Mouse (Mus musculus) liver, adult 2 months (tissue): ENCODE data around the gene Pramel6. TPM values are rescaled to one million over a fixed set of nuclear protein-coding genes. Genes with fewer than 3 reads are reported as not detected.

Experiments used
- DNase-seq: peaks from one replicate; pipeline ENCODE4 v3.0.0-alpha.2; 2011; ENCODE audit warnings: low read depth, low spot score; ENCODE audit errors: extremely low read depth
- H3K27ac ChIP-seq: fragments of 200-500 bp; replicated peaks from 2 replicates; pipeline ENCODE4 v1.5.1; 2012; ENCODE audit warnings: low read depth, mild to moderate bottlenecking, control low read depth, inconsistent platforms, low read length; ENCODE audit not compliant: insufficient read depth
- H3K27me3 ChIP-seq: fragments of 200-500 bp; 2 replicates; pipeline ENCODE4 v1.6.1; 2012; ENCODE audit warnings: mild to moderate bottlenecking, moderate library complexity, low read length, inconsistent platforms; ENCODE audit not compliant: control insufficient read depth, insufficient read depth
- H3K36me3 ChIP-seq: fragments of 200-500 bp; 2 replicates; pipeline ENCODE4 v1.6.1; 2012; ENCODE audit warnings: low read length, inconsistent platforms; ENCODE audit not compliant: control insufficient read depth, insufficient read depth
- H3K4me1 ChIP-seq: fragments of 200-500 bp; 2 replicates; pipeline ENCODE4 v1.6.1; 2011; ENCODE audit warnings: low read length; ENCODE audit not compliant: control insufficient read depth, insufficient read depth
- H3K4me3 ChIP-seq: fragments of 200-500 bp; 2 replicates; pipeline ENCODE4 v1.5.1; 2011; ENCODE audit warnings: low read depth, mild to moderate bottlenecking, control low read depth, low read length, moderate library complexity; ENCODE audit not compliant: insufficient read depth
- H3K79me2 ChIP-seq: fragments of 200-500 bp; 2 replicates; pipeline ENCODE4 v1.6.1; 2012; ENCODE audit warnings: inconsistent platforms, mild to moderate bottlenecking, low read length, moderate library complexity; ENCODE audit not compliant: control insufficient read depth, insufficient read depth
- H3K9ac ChIP-seq: fragments of 200-500 bp; 2 replicates; pipeline ENCODE4 v1.6.1; 2012; ENCODE audit warnings: low read depth, mild to moderate bottlenecking, control low read depth, inconsistent platforms, low read length
- CTCF ChIP-seq: fragments of 200-500 bp; IDR thresholded peaks from 2 replicates; pipeline ENCODE4 v1.5.1; 2011; ENCODE audit warnings: low read depth, low read length, control low read depth
- POLR2A ChIP-seq: fragments of 200-500 bp; IDR thresholded peaks from 2 replicates; pipeline ENCODE4 v1.6.1; 2011; ENCODE audit warnings: low read length, control low read depth; ENCODE audit not compliant: insufficient read depth; ENCODE audit errors: extremely low read depth
- WGBS: fragments of 180-500 bp; shearing (Covaris S2); methylation state at CpG from one replicate; pipeline ENCODE4 v1.1.7; 2018; 5-methylcytosine and 5-hydroxymethylcytosine counted together
- polyA plus RNA-seq: library from polyadenylated mRNA; depleted of rRNA; stranded (reverse); fragments of >200 nt; gene quantifications from 2 replicates; pipeline ENCODE4 v1.2.3, GENCODE M21; 2012; rRNA removed
- total RNA-seq: library from RNA; depleted of rRNA; stranded (reverse); fragments of >200 nt; gene quantifications from 2 replicates; pipeline ENCODE4 v1.2.3, GENCODE M21; 2014; rRNA removed

The Pramel6 gene
- total and polyA plus RNA-seq, 2 experiments = not detected

GRCm38 (mm10) chr2:87534826-87535225 is 28.5 kb downstream of the Pramel6 start:
- Histone ChIP-seq H3K4me1 (no peaks in the 10 kb centered on the region), H3K27me3 (no peaks in the 10 kb centered on the region), H3K79me2 (no peaks in the 10 kb centered on the region), H3K4me3 (no peak overlapping the region), H3K9ac (no peak overlapping the region), H3K36me3 (no peaks in the 10 kb centered on the region), H3K27ac (no peak overlapping the region)
- WGBS = 67% methylated on average over 2 of the region's 2 CpGs
- no peak for DNase-seq
- no peak for TF ChIP-seq CTCF
- TF ChIP-seq POLR2A = no peak

GRCm38 (mm10) chr2:87545442-87545841 is 39.1 kb downstream of the Pramel6 start, which contains the start of gene Olfr1128:
Olfr1128 (minus strand) TSS chr2:87545542.
- Histone ChIP-seq H3K27ac (no peak within 1 kb of the TSS), H3K4me3 (no peak within 1 kb of the TSS), H3K9ac (no peak within 1 kb of the TSS), H3K27me3 (no peaks in the 10 kb centered on the region), H3K79me2 (no peaks in the 10 kb centered on the region), H3K36me3 (no peaks in the 10 kb centered on the region), H3K4me1 (no peaks in the 10 kb centered on the region)
- no peak for DNase-seq
- 89% methylated on average over 1 of the region's 1 CpGs for WGBS
- no peak for TF ChIP-seq POLR2A
- TF ChIP-seq CTCF = no peak

Other genes with a start within 250 kb of the Pramel6 start
- not detected in 2 replicates for gene Olfr1116, start 239.0 kb upstream of the Pramel6 start, total RNA-seq
- gene Olfr1116, start 239.0 kb upstream of the Pramel6 start, polyA plus RNA-seq = not detected in 2 replicates
- not detected in 2 replicates for gene Olfr1118, start 199.0 kb upstream of the Pramel6 start, total RNA-seq
- not detected in 2 replicates for gene Olfr1118, start 199.0 kb upstream of the Pramel6 start, polyA plus RNA-seq
- not detected in 2 replicates for gene Olfr1120, start 151.8 kb upstream of the Pramel6 start, total RNA-seq
- not detected in 2 replicates for gene Olfr1120, start 151.8 kb upstream of the Pramel6 start, polyA plus RNA-seq
- not detected in 2 replicates for gene Olfr1121, start 136.7 kb upstream of the Pramel6 start, total RNA-seq
- not detected in 2 replicates for gene Olfr1121, start 136.7 kb upstream of the Pramel6 start, polyA plus RNA-seq
- not detected in 2 replicates for gene Olfr1122, start 120.7 kb upstream of the Pramel6 start, total RNA-seq
- not detected in 2 replicates for gene Olfr1122, start 120.7 kb upstream of the Pramel6 start, polyA plus RNA-seq
- gene Olfr1123, start 89.9 kb upstream of the Pramel6 start, total RNA-seq = not detected in 2 replicates
- gene Olfr1123, start 89.9 kb upstream of the Pramel6 start, polyA plus RNA-seq = not detected in 2 replicates
- gene Olfr1124, start 76.3 kb upstream of the Pramel6 start, total RNA-seq = not detected in 2 replicates
- not detected in 2 replicates for gene Olfr1124, start 76.3 kb upstream of the Pramel6 start, polyA plus RNA-seq
- not detected in 2 replicates for gene Olfr1126, start 52.6 kb upstream of the Pramel6 start, total RNA-seq
- gene Olfr1126, start 52.6 kb upstream of the Pramel6 start, polyA plus RNA-seq = not detected in 2 replicates
- not detected in 2 replicates for gene Pramel7, start 9.5 kb upstream of the Pramel6 start, total RNA-seq
- gene Pramel7, start 9.5 kb upstream of the Pramel6 start, polyA plus RNA-seq = not detected in 2 replicates
- gene Olfr153, start 25.2 kb downstream of the Pramel6 start, total RNA-seq = not detected in 2 replicates
- gene Olfr153, start 25.2 kb downstream of the Pramel6 start, polyA plus RNA-seq = not detected in 2 replicates
- gene Olfr1128, start 39.0 kb downstream of the Pramel6 start, total RNA-seq = not detected in 2 replicates
- gene Olfr1128, start 39.0 kb downstream of the Pramel6 start, polyA plus RNA-seq = not detected in 2 replicates
- not detected in 2 replicates for gene Olfr1129, start 67.3 kb downstream of the Pramel6 start, total RNA-seq
- gene Olfr1129, start 67.3 kb downstream of the Pramel6 start, polyA plus RNA-seq = not detected in 2 replicates
- not detected in 2 replicates for gene Olfr1130, start 99.6 kb downstream of the Pramel6 start, total RNA-seq
- gene Olfr1130, start 99.6 kb downstream of the Pramel6 start, polyA plus RNA-seq = not detected in 2 replicates
- gene Olfr1131, start 120.5 kb downstream of the Pramel6 start, total RNA-seq = not detected in 2 replicates
- gene Olfr1131, start 120.5 kb downstream of the Pramel6 start, polyA plus RNA-seq = not detected in 2 replicates
- gene Olfr1132, start 131.0 kb downstream of the Pramel6 start, total RNA-seq = not detected in 2 replicates
- gene Olfr1132, start 131.0 kb downstream of the Pramel6 start, polyA plus RNA-seq = not detected in 2 replicates
- not detected in 2 replicates for gene Olfr1133, start 140.8 kb downstream of the Pramel6 start, total RNA-seq
- gene Olfr1133, start 140.8 kb downstream of the Pramel6 start, polyA plus RNA-seq = not detected in 2 replicates
- gene Olfr1134, start 151.9 kb downstream of the Pramel6 start, total RNA-seq = not detected in 2 replicates
- gene Olfr1134, start 151.9 kb downstream of the Pramel6 start, polyA plus RNA-seq = not detected in 2 replicates
- not detected in 2 replicates for gene Olfr1135, start 167.1 kb downstream of the Pramel6 start, total RNA-seq
- gene Olfr1135, start 167.1 kb downstream of the Pramel6 start, polyA plus RNA-seq = not detected in 2 replicates
- gene Olfr1136, start 187.4 kb downstream of the Pramel6 start, total RNA-seq = not detected in 2 replicates
- gene Olfr1136, start 187.4 kb downstream of the Pramel6 start, polyA plus RNA-seq = not detected in 2 replicates
- not detected in 2 replicates for gene Olfr1137, start 206.6 kb downstream of the Pramel6 start, total RNA-seq
- not detected in 2 replicates for gene Olfr1137, start 206.6 kb downstream of the Pramel6 start, polyA plus RNA-seq
- gene Olfr1138, start 233.4 kb downstream of the Pramel6 start, total RNA-seq = not detected in 2 replicates
- gene Olfr1138, start 233.4 kb downstream of the Pramel6 start, polyA plus RNA-seq = not detected in 2 replicates
- gene Olfr1140, start 237.2 kb downstream of the Pramel6 start, total RNA-seq = not detected in 2 replicates
- not detected in 2 replicates for gene Olfr1140, start 237.2 kb downstream of the Pramel6 start, polyA plus RNA-seq
- gene Olfr1141, start 247.4 kb downstream of the Pramel6 start, total RNA-seq = not detected in 2 replicates
- gene Olfr1141, start 247.4 kb downstream of the Pramel6 start, polyA plus RNA-seq = not detected in 2 replicates